Mouse (Mus musculus) frontal cortex, adult (tissue): ENCODE measurements around the gene Hoxd8.
A peak's percentile ranks its signal among the peaks of the same experiment; 100 is the strongest.

Source experiments
- ATAC-seq: cut with Nextera tagmentation; 2 replicates; pipeline ENCODE4 v1.9.2; 2017; ENCODE audit warnings: mild to moderate bottlenecking, moderate library complexity, mixed read lengths; ENCODE audit not compliant: low TSS enrichment

Hoxd8 gene

GRCm38 (mm10) chr2:74704393-74704998 is at the start of gene Hoxd8:
Gene Hoxd8, plus strand, starts transcription at chr2:74704615.
- no peak for ATAC-seq

GRCm38 (mm10) chr2:74654743-74655419 is 49.5 kb upstream of the Hoxd8 start:
- ATAC-seq: no peak

DNA sequence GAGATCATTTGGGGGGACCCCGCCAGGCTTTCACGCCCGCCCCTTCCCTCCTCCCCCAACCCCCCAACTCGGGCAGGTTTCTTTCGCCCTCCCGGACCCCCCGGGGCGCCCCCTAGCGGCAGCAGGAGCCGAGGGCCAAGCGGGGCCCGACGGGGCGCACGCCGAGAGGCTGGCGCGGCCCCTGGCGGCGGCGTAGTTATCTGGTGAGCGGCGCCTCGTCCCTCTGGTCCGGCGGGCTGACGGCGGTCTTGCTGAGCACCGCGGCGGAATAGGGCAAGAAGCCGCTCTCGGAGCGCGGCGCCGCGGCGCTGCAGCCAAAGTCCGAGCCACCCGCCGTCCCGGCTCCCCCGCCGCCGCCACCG is 49.0 kb upstream of the Hoxd8 start:
- no peak for ATAC-seq

GRCm38 (mm10) chr2:74655821-74656631 is 48.4 kb upstream of the Hoxd8 start:
- ATAC-seq: no peak

- no peak for ATAC-seq
Observed at GRCm38 (mm10) chr2:74656632-74657021, 47.8 kb upstream of the Hoxd8 start.

GRCm38 (mm10) chr2:74657251-74658023 is 47.0 kb upstream of the Hoxd8 start:
- ATAC-seq: no peak

DNA sequence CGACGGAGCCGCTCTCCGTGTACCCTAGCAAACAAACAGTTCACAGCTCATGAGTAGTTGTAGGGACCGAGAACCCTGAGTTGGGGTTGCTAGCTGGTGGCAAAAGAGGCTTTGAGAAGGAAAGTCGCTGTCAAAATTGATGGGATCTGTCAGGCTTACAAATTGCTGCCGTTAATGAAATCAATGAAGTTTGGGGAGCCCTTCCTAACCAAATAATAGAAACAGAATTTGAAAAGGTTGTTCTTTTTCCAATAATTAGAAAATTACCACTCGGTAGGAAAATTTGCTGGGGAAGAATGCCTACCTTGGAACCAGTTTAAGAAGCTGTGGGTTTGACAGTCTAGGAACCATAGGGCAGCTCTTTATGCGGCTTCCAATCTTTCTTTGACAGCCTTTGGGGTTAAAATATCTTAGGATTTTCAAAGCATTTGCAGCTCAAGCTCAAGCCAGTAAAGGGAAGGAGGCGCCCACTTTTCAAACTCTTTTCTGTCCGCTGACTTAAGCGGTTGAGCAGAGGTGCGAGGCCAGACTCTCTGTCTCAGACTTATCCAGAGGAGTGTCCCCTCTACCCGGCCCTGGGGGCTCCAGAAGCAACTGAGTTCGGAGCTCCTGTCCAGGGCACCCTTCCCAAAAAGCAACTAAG is 46.3 kb upstream of the Hoxd8 start:
- ATAC-seq: no peak

- no peak for ATAC-seq
Observed at GRCm38 (mm10) chr2:74658667-74659371, 45.6 kb upstream of the Hoxd8 start.

GRCm38 (mm10) chr2:74659507-74660005 is 44.9 kb upstream of the Hoxd8 start, which contains the start of gene Evx2:
Gene Evx2, minus strand, starts transcription at chr2:74659557.
- ATAC-seq: no peak

GRCm38 (mm10) chr2:74660421-74661375 is 43.7 kb upstream of the Hoxd8 start:
- no peak for ATAC-seq

- ATAC-seq: no peak
Observed at GRCm38 (mm10) chr2:74661685-74662084, 42.7 kb upstream of the Hoxd8 start.

GRCm38 (mm10) chr2:74663291-74663925 is 41.0 kb upstream of the Hoxd8 start:
- peak; percentile 85 for ATAC-seq

DNA sequence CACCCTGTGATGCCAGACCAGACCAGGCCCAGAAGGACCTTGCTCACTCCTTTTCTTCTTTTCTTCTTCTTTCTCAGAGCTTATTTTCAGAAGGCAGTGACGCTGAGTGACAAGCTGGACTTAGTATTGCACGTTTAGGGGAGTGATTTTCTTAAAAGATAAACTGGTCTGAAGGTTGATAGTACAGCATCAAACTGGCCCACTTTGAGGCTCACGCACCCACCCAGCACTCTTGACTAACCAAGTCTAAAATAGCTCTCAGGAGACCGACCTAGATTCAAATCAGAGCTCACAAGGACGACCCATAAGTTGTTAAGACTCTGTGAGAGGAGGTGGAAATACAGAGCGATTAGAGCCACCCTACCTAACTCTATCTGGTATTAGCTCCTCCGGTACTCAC is 38.0 kb upstream of the Hoxd8 start:
- no peak for ATAC-seq

GRCm38 (mm10) chr2:74667191-74667841 is 37.1 kb upstream of the Hoxd8 start:
- ATAC-seq: no peak

DNA sequence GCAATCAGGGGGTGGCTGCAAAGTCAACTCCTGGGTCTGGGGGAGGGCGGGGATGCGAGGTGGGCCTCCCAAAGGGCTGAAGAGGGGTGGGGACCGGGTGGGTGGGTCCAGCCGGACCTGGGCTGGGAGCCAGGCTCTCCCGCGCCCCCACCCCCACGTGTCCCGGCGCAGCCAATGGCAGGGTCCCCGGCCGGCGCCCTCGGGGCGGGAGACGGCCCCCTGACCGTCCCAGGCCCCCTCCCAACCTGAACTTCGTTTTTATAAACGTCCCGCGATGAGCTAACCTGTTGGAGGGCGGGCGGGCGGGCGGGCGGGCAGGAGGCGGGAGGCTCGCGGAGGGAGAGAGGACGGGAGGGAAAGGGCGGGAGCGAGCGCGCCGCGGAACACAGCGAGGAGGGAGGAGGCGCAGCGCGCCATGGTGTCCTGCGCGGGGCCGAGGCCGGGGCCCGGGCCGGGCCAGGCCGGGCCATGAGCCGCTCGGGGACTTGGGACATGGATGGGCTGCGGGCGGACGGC is 36.5 kb upstream of the Hoxd8 start, which contains the start of gene Hoxd13:
Hoxd13 (plus strand) TSS at position 469 of the 516 bp plus-strand sequence.
- no peak for ATAC-seq

- ATAC-seq: no peak
Observed at GRCm38 (mm10) chr2:74668370-74669229, 35.8 kb upstream of the Hoxd8 start.

DNA sequence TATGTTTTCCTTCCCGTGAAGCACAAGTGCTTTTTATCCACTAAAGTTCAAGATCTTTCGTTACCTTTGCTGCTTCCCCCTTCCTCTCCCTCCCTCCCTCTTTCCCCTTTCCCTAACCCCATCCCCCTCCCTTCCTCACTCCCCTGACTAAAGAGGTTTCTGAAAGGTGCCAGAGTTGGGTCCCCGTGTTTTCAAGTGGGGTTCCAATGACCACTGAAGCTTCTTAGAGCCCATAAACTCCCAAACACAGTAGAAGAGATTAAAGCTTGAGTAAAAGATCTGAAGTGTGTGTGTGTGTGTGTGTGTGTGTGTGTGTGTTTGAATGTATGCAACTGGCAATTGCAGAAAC is 35.2 kb upstream of the Hoxd8 start:
- ATAC-seq: no peak
